Mouse (Mus musculus) left cerebral cortex, postnatal 4 days (tissue): Measurements from ENCODE around the gene Prrg2. TPM values are rescaled to one million over a fixed set of nuclear protein-coding genes. Genes with fewer than 3 reads are reported as not detected.
"Not testable (repeated sequence)": the region's sequence is repeated elsewhere in the genome, so short reads cannot be mapped to it uniquely, and the experiment has no call there.

ENCODE experiments used
- DNase-seq: peaks from one replicate; pipeline ENCODE4 v3.0.0-alpha.2; 2022
- intact Hi-C: fragments of 180-260 bp; cut with DNase I; formaldehyde crosslinking; loops from one replicate; pipeline ENCODE4 v1.15.1; 2025
- total RNA-seq, 2 experiments: library from RNA; stranded (reverse); gene quantifications; 2 replicates each; pipeline ENCODE4 v1.2.3; 2021

The Prrg2 gene
- total RNA-seq = 1 to 10 TPM; 6.2 to 7.2 TPM

GRCm38 (mm10) chr7:45062239-45062835 lies at the start of gene Prrg2, which contains the start of gene Nosip:
TSS of gene Prrg2 (minus strand) at chr7:45062677.
TSS of gene Nosip (plus strand) at chr7:45062429.
- peak; percentile 94 for DNase-seq
- intact Hi-C loops = no loop called here

GRCm38 (mm10) chr7:45111940-45112339 lies 49.5 kb upstream of the Prrg2 start:
- no peak for DNase-seq
- intact Hi-C loops = no loop called here

- DNase-seq, intact Hi-C loops: not testable (repeated sequence)
Measured at GRCm38 (mm10) chr7:45110089-45110488, 47.6 kb upstream of the Prrg2 start.

GRCm38 (mm10) chr7:45107052-45107645 lies 44.7 kb upstream of the Prrg2 start:
- no peak for DNase-seq
- intact Hi-C loops = no loop called here

- no peak for DNase-seq
- intact Hi-C loops = no loop called here
Measured at GRCm38 (mm10) chr7:45106441-45106840, 44.0 kb upstream of the Prrg2 start.

- intact Hi-C loops = no loop called here
Measured at GRCm38 (mm10) chr7:45105491-45105890, 43.0 kb upstream of the Prrg2 start.

GRCm38 (mm10) chr7:45104941-45105340 lies 42.5 kb upstream of the Prrg2 start:
- no peak for DNase-seq
- intact Hi-C loops = no loop called here

More at GRCm38 (mm10) chr7:45105491-45105890, 43.0 kb upstream of the Prrg2 start:
- DNase-seq = no peak

GRCm38 (mm10) chr7:45103652-45104180 lies 41.2 kb upstream of the Prrg2 start, which contains the start of gene Fcgrt:
TSS of gene Fcgrt (minus strand) at chr7:45103851.
- DNase-seq = peak; percentile 75
- intact Hi-C loops = no loop called here

GRCm38 (mm10) chr7:45102940-45103585 lies 40.6 kb upstream of the Prrg2 start:
- intact Hi-C loops = no loop called here

GRCm38 (mm10) chr7:45102441-45102840 lies 40.0 kb upstream of the Prrg2 start:
- intact Hi-C loops = no loop called here
- DNase-seq = no peak

More at GRCm38 (mm10) chr7:45102940-45103585, 40.6 kb upstream of the Prrg2 start:
- no peak for DNase-seq

- intact Hi-C loops = no loop called here
- no peak for DNase-seq
Measured at GRCm38 (mm10) chr7:45100046-45100445, 37.6 kb upstream of the Prrg2 start.

- intact Hi-C loops = no loop called here
- no peak for DNase-seq
Measured at GRCm38 (mm10) chr7:45098541-45099240, 36.2 kb upstream of the Prrg2 start.

GRCm38 (mm10) chr7:45097479-45097878 lies 35.0 kb upstream of the Prrg2 start:
- DNase-seq = no peak
- intact Hi-C loops = no loop called here

- intact Hi-C loops, DNase-seq: not testable (repeated sequence)
Measured at GRCm38 (mm10) chr7:45095965-45096364, 33.5 kb upstream of the Prrg2 start.

GRCm38 (mm10) chr7:45095367-45095766 lies 32.9 kb upstream of the Prrg2 start:
- intact Hi-C loops = no loop called here
- no peak for DNase-seq

- DNase-seq = no peak
- intact Hi-C loops = no loop called here
Measured at GRCm38 (mm10) chr7:45094121-45094520, 31.6 kb upstream of the Prrg2 start.

- DNase-seq = no peak
- intact Hi-C loops = no loop called here
Measured at GRCm38 (mm10) chr7:45093516-45093905, 31.0 kb upstream of the Prrg2 start.

- no peak for DNase-seq
- intact Hi-C loops = no loop called here
Measured at GRCm38 (mm10) chr7:45092828-45093515, 30.5 kb upstream of the Prrg2 start.

GRCm38 (mm10) chr7:45092048-45092447 lies 29.6 kb upstream of the Prrg2 start, which contains the start of gene Rcn3:
TSS of gene Rcn3 (minus strand) at chr7:45092221.
- intact Hi-C loops = no loop called here
- DNase-seq = peak; percentile 96
